Mouse (Mus musculus) hindbrain, postnatal 0 days (tissue): Measurements from ENCODE around the gene Prkch. TPM values are rescaled to one million over a fixed set of nuclear protein-coding genes. Genes with fewer than 3 reads are reported as not detected.

ENCODE experiments used
- ATAC-seq: fragments of 200-750 bp; cut with Nextera tagmentation; 2 replicates; pipeline ENCODE4 v1.8.0; 2017; ENCODE audit warnings: mild to moderate bottlenecking, moderate TSS enrichment, moderate library complexity
- DNase-seq: peaks from one replicate; pipeline ENCODE4 v3.0.0-alpha.2; 2015; ENCODE audit warnings: low spot score
- H3K27ac ChIP-seq: fragments of 300-500 bp; sonication (generic); 2 replicates; pipeline ENCODE4 v1.5.1; 2014; ENCODE audit warnings: mild to moderate bottlenecking
- H3K27me3 ChIP-seq: fragments of 300-500 bp; sonication (generic); 2 replicates; pipeline ENCODE4 v1.6.1; 2014; ENCODE audit warnings: low read length, mixed read lengths; ENCODE audit not compliant: insufficient read depth
- H3K36me3 ChIP-seq: fragments of 300-500 bp; sonication (generic); 2 replicates; pipeline ENCODE4 v1.6.1; 2014; ENCODE audit warnings: low read length, mixed read lengths; ENCODE audit not compliant: insufficient read depth
- H3K4me1 ChIP-seq: fragments of 300-500 bp; sonication (generic); 2 replicates; pipeline ENCODE4 v1.6.1; 2014; ENCODE audit warnings: antibody characterized with exemption, low read length, mixed read lengths; ENCODE audit not compliant: insufficient read depth
- H3K4me2 ChIP-seq: fragments of 300-500 bp; sonication (generic); 2 replicates; pipeline ENCODE4 v1.6.1; 2014; ENCODE audit warnings: low read depth, mild to moderate bottlenecking, low read length, moderate library complexity, mixed read lengths
- H3K4me3 ChIP-seq: fragments of 300-500 bp; sonication (generic); 2 replicates; pipeline ENCODE4 v1.5.1; 2014; ENCODE audit warnings: low read length
- H3K9ac ChIP-seq: fragments of 300-500 bp; sonication (generic); replicated peaks from 2 replicates; pipeline ENCODE4 v1.6.1; 2014; ENCODE audit warnings: mild to moderate bottlenecking, low read length, moderate library complexity, mixed read lengths
- H3K9me3 ChIP-seq: fragments of 300-500 bp; sonication (generic); 2 replicates; pipeline ENCODE4 v1.6.1; 2016; ENCODE audit warnings: low read length, mixed read lengths
- CTCF ChIP-seq: IDR thresholded peaks from 2 replicates; pipeline ENCODE4 v1.5.1; 2016; ENCODE audit warnings: antibody characterized with exemption, control low read depth, low read depth
- WGBS: fragments of 180-500 bp; shearing (Covaris S2); extraction: QIAGEN DNeasy Blood & Tissue Kit; methylation state at CpG from one replicate; pipeline ENCODE4 v1.1.7; 2014; 5-methylcytosine and 5-hydroxymethylcytosine counted together
- polyA plus RNA-seq: library from polyadenylated mRNA; unstranded; fragments of >200 nt; fragmentation: Nextera tagmentation; extraction: Ambion mirVana; gene quantifications from 2 replicates; pipeline ENCODE4 v1.2.1, GENCODE M21; 2015
- total RNA-seq: library from RNA; depleted of rRNA; stranded (reverse); fragments of >200 nt; gene quantifications from 2 replicates; pipeline ENCODE4 v1.2.3, GENCODE M21; 2014

The Prkch gene
- total and polyA plus RNA-seq, 2 experiments from 2014 or later = 6.1 to 16.1 TPM

DNA sequence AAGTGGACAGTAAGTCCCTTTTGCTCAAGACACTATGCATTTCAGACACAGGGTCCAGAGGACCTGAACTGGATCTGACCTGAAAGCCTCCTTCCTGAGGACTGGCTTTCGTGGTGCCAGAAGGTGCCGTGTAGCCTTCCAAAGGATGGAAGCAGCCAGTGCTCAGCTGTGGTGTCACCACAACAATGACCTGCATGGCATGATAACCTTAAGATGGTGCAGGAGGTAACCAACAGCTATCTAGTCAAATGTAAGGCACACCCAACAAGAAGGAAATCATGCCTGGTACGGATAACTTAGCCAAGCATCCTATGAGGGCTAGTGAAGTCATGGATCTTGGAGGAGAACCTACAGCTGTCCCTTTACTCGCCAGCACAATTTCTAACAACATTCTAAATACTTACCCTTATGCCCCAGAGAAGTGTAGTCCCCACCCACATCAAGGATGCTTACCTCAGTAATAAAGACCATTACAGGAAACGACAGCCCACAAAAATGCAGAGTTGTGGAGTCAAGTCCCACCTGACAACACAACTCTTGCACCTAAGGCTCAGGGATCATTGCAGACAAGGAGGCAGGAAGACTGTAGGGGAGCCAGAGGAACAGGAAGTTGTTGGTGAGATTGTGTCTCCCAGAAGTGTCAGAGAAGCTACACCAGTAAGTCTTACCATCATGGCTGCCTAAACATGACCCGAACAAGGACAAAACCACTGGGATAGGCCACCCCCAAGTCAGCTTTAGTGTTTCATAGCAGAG is 40.9 kb downstream of the Prkch start:
- Histone ChIP-seq H3K9me3 (no peaks in the 10 kb centered on the region), H3K27ac (no peak overlapping the region), H3K4me2 (no peak overlapping the region), H3K36me3 (no peaks in the 10 kb centered on the region), H3K9ac (no peak overlapping the region), H3K4me3 (no peak overlapping the region), H3K27me3 (no peaks in the 10 kb centered on the region), H3K4me1 (no peaks in the 10 kb centered on the region)
- no peak for TF ChIP-seq CTCF
- ATAC-seq = no peak
- 96% methylated on average over 6 of the region's 6 CpGs for WGBS
- no peak for DNase-seq

GRCm38 (mm10) chr12:73627902-73628301 is 43.3 kb downstream of the Prkch start:
- Histone ChIP-seq H3K4me2 (no peak overlapping the region), H3K9me3 (no peaks in the 10 kb centered on the region), H3K4me3 (no peak overlapping the region), H3K36me3 (no peaks in the 10 kb centered on the region), H3K9ac (no peak overlapping the region), H3K27ac (no peak overlapping the region), H3K4me1 (no peaks in the 10 kb centered on the region), H3K27me3 (no peaks in the 10 kb centered on the region)
- no peak for DNase-seq
- no peak for ATAC-seq
- 88% methylated on average over 14 of the region's 14 CpGs for WGBS
- TF ChIP-seq CTCF = no peak

DNA sequence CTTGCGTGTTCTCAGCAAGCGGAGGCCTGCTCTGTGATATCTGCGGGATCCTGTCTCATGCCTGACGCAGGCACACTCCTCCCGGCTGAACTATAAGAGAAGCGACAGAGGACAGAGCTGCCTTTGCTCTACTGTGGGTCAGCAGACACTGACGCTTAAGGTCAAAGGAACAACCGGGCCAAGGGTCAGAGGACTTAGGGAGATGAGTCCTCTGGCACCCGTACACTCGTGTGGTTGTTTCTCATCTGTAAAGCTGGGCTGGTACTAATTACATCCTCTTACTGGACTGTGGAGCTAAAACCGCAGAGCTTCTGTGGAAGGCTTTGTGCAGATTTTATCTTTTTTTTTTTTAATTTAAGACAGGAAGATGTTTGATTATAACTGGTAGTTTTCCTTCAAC is 46.0 kb downstream of the Prkch start:
- H3K4me3 ChIP-seq = no peak overlapping the region
- H3K27me3 ChIP-seq = no peaks in the 10 kb centered on the region
- no peak overlapping the region for H3K27ac ChIP-seq
- no peaks in the 10 kb centered on the region for H3K9me3 ChIP-seq
- WGBS = 85% methylated on average over 11 of the region's 11 CpGs
- ATAC-seq (no peak), DNase-seq (no peak)
- H3K9ac ChIP-seq = no peak overlapping the region
- no peaks in the 10 kb centered on the region for H3K36me3 ChIP-seq
- H3K4me1 ChIP-seq = no peaks in the 10 kb centered on the region
- H3K4me2 ChIP-seq = no peak overlapping the region
- no peak for TF ChIP-seq CTCF

- Histone ChIP-seq H3K9ac (no peak overlapping the region), H3K36me3 (no peaks in the 10 kb centered on the region), H3K27me3 (no peaks in the 10 kb centered on the region), H3K27ac (no peak overlapping the region), H3K4me1 (no peaks in the 10 kb centered on the region), H3K4me3 (no peak overlapping the region), H3K4me2 (no peak overlapping the region), H3K9me3 (no peaks in the 10 kb centered on the region)
- ATAC-seq (no peak), DNase-seq (no peak)
- 82% methylated on average over 11 of the region's 11 CpGs for WGBS
- no peak for TF ChIP-seq CTCF
Observed at GRCm38 (mm10) chr12:73631148-73631547, 46.6 kb downstream of the Prkch start.

GRCm38 (mm10) chr12:73632671-73633244 is 48.2 kb downstream of the Prkch start:
- Histone ChIP-seq H3K4me1 (no peaks in the 10 kb centered on the region), H3K4me2 (no peak overlapping the region), H3K36me3 (no peaks in the 10 kb centered on the region), H3K9me3 (no peaks in the 10 kb centered on the region), H3K9ac (no peak overlapping the region), H3K4me3 (no peak overlapping the region), H3K27me3 (no peaks in the 10 kb centered on the region), H3K27ac (no peak overlapping the region)
- no peak for TF ChIP-seq CTCF
- DNase-seq (no peak), ATAC-seq (no peak)
- WGBS = 31% methylated on average over 8 of the region's 8 CpGs

- Histone ChIP-seq H3K36me3 (no peaks in the 10 kb centered on the region), H3K4me1 (no peaks in the 10 kb centered on the region), H3K27me3 (no peaks in the 10 kb centered on the region), H3K27ac (no peak overlapping the region), H3K9ac (no peak overlapping the region), H3K4me3 (no peak overlapping the region), H3K4me2 (no peak overlapping the region), H3K9me3 (no peaks in the 10 kb centered on the region)
- ATAC-seq (no peak), DNase-seq (no peak)
- WGBS = 92% methylated on average over 4 of the region's 4 CpGs
- no peak for TF ChIP-seq CTCF
Observed at GRCm38 (mm10) chr12:73633707-73634106, 49.1 kb downstream of the Prkch start.

DNA sequence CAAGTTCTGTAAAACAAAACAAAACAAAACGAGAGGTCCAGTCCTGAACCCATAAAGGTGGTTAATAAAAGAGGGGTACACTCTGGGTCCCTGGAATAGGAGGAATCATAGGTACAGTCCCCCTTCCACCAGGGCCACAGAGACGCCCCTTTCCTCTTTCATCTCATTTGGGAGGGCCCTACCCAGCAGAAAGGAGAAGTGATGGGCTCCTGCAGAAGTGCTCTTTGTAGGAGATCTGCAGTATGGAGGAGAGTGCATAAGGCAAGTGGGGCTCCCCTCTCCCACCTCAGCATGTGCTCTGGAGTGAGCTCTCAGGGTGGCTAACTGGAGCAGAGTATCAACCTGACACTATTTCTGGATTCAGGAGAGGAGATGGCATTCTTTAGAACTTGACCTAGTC is 55.0 kb downstream of the Prkch start:
- H3K27ac ChIP-seq = no peak overlapping the region
- H3K27me3 ChIP-seq = no peaks in the 10 kb centered on the region
- no peaks in the 10 kb centered on the region for H3K4me1 ChIP-seq
- no peaks in the 10 kb centered on the region for H3K9me3 ChIP-seq
- H3K4me2 ChIP-seq = no peak overlapping the region
- DNase-seq = no peak
- WGBS = 77% methylated on average over 2 of the region's 2 CpGs
- H3K4me3 ChIP-seq = no peak overlapping the region
- H3K36me3 ChIP-seq = no peaks in the 10 kb centered on the region
- TF ChIP-seq CTCF = no peak
- H3K9ac ChIP-seq = no peak overlapping the region
- no peak for ATAC-seq
